Mouse (Mus musculus): ENCODE measurements around the gene Gm10718. TPM values are rescaled to one million over a fixed set of nuclear protein-coding genes. Genes with fewer than 3 reads are reported as not detected.
"Not testable (repeated sequence)": the region's sequence is repeated elsewhere in the genome, so short reads cannot be mapped to it uniquely, and the experiment has no call there.

Gm10718 gene
- polyA plus RNA-seq (2016; fragmentation: Nextera tagmentation; extraction: Ambion mirVana) = 1.2 TPM in 1 of 2 replicates, not detected in the other

DNA sequence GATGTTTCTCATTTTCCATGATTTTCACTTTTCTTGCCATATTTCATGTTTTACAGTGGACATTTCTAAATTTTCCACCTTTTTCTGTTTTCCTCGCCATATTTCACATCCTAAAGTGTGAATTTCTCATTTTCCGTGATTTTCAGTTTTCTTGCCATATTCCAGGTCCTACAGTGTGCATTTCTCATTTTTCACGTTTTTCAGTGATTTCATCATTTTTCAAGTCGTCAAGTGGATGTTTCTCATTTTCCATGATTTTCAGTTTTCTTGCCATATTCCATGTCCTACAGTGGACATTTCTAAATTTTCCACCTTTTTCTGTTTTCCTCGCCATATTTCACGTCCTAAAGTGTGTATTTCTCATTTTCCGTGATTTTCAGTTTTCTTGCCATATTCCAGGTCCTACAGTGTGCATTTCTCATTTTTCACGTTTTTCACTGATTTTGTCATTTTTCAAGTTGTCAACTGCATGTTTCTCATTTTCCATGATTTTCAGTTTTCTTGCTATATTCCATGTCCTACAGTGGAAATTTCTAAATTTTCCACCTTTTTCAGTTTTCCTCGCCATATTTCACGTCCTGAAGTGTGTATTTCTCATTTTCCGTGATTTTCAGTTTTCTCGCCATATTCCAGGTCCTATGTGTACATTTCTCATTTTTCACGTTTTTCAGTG is at the start of gene Gm10718:
Gm10718 (plus strand) TSS at position 236 of the 673 bp plus-strand sequence.
- H3K27ac ChIP-seq; H3K4me2 ChIP-seq; H3K4me1 ChIP-seq; H3K36me3 ChIP-seq (replicated peaks); H3K9me3 ChIP-seq; H3K4me3 ChIP-seq (replicated peaks); H3K9ac ChIP-seq; ATAC-seq (ENCODE audit: low FRiP score); H3K27me3 ChIP-seq: not testable (repeated sequence)
- 74% methylated on average over 12 of the region's 13 CpGs for WGBS

DNA sequence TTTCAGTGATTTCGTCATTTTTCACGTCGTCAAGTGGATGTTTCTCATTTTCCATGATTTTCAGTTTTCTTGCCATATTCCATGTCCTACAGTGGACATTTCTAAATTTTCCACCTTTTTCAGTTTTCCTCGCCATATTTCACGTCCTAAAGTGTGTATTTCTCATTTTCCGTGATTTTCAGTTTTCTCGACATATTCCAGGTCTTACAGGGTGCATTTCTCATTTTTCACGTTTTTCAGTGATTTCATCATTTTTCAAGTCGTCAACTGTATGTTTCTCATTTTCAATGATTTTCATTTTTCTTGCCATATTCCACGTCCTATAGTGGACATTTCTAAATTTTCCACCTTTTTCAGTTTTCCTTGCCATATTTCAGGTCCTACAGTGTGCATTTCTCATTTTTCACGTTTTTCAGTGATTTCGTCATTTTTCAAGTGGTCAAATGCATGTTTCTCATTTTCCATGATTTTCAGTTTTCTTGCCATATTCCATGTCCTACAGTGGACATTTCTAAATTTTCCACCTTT is 22.8 kb upstream of the Gm10718 start, which contains the start of gene Gm10722:
Gm10722 (plus strand) TSS at position 478 of the 528 bp plus-strand sequence.
- H3K27me3 ChIP-seq; H3K27ac ChIP-seq; ATAC-seq (ENCODE audit: low FRiP score); H3K4me2 ChIP-seq; H3K4me1 ChIP-seq; H3K9ac ChIP-seq; H3K36me3 ChIP-seq (replicated peaks); H3K4me3 ChIP-seq (replicated peaks); H3K9me3 ChIP-seq: not testable (repeated sequence)
- 74% methylated on average over 12 of the region's 12 CpGs for WGBS

DNA sequence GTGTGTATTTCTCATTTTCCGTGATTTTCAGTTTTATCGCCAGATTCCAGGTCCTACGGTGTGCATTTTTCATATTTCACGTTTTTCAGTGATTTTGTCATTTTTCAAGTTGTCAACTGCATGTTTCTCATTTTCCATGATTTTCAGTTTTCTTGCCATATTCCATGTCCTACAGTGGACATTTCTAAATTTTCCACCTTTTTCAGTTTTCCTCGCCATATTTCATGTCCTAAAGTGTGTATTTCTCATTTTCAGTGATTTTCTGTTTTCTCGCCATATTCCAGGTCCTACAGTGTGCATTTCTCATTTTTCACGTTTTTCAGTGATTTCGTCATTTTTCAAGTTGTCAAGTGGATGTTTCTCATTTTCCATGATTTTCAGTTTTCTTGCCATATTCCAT is 22.3 kb upstream of the Gm10718 start:
- WGBS = 65% methylated on average over 8 of the region's 8 CpGs
- not testable (repeated sequence) for ATAC-seq (ENCODE audit: low FRiP score); H3K4me3 ChIP-seq (replicated peaks); H3K4me2 ChIP-seq; H3K9me3 ChIP-seq; H3K9ac ChIP-seq; H3K27me3 ChIP-seq; H3K36me3 ChIP-seq (replicated peaks); H3K27ac ChIP-seq; H3K4me1 ChIP-seq

DNA sequence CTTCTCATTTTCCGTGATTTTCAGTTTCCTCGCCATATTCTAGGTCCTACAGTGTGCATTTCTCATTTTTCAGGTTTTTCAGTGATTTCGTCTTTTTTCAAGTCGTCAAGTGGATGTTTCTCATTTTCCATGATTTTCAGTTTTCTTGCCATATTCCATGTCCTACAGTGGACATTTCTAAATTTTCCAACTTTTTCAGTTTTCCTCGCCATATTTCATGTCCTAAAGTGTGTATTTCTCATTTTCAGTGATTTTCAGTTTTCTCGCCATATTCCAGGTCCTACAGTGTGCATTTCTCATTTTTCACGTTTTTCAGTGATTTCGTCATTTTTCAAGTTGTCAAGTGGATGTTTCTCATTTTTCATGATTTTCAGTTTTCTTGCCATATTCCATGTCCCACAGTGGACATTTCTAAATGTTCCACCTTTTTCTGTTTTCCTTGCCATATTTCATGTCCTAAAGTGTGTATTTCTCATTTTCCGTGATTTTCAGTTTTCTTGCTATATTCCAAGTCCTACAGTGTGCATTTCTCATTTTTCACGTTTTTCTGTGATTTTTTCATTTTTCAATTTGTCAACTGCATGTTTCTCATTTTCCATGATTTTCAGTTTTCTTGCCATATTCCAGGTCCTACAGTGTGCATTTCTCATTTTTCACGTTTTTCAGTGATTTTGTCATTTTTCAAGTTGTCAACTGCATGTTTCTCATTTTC is 21.2 kb upstream of the Gm10718 start:
- not testable (repeated sequence) for H3K27ac ChIP-seq; H3K9ac ChIP-seq; H3K27me3 ChIP-seq; H3K4me3 ChIP-seq (replicated peaks); H3K36me3 ChIP-seq (replicated peaks); H3K4me1 ChIP-seq; H3K4me2 ChIP-seq; H3K9me3 ChIP-seq
- peak; percentile 90 for ATAC-seq (ENCODE audit: low FRiP score)
- WGBS = 69% methylated on average over 9 of the region's 11 CpGs

DNA sequence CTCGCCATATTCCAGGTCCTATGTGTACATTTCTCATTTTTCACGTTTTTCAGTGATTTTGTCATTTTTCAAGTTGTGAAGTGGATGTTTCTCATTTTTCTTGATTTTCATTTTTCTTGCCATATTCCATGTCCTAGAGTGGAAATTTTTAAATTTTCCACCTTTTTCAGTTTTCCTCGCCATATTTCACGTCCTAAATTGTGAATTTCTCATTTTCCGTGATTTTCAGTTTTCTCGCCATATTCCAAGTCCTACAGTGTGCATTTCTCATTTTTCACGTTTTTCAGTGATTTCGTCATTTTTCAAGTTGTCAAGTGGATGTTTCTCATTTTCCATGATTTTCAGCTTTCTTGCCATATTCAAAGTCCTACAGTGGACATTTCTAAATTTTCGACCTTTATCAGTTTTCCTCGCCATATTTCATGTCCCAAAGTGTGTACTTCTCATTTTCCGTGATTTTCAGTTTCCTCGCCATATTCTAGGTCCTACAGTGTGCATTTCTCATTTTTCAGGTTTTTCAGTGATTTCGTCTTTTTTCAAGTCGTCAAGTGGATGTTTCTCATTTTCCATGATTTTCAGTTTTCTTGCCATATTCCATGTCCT is 20.5 kb upstream of the Gm10718 start, which contains the start of gene Gm11168:
Gm11168 (plus strand) TSS at position 553 of the 603 bp plus-strand sequence.
- not testable (repeated sequence) for H3K4me1 ChIP-seq; H3K36me3 ChIP-seq (replicated peaks); H3K9me3 ChIP-seq; H3K27ac ChIP-seq; H3K4me2 ChIP-seq; H3K27me3 ChIP-seq; H3K9ac ChIP-seq; H3K4me3 ChIP-seq (replicated peaks); ATAC-seq (ENCODE audit: low FRiP score)
- 77% methylated on average over 6 of the region's 14 CpGs for WGBS

DNA sequence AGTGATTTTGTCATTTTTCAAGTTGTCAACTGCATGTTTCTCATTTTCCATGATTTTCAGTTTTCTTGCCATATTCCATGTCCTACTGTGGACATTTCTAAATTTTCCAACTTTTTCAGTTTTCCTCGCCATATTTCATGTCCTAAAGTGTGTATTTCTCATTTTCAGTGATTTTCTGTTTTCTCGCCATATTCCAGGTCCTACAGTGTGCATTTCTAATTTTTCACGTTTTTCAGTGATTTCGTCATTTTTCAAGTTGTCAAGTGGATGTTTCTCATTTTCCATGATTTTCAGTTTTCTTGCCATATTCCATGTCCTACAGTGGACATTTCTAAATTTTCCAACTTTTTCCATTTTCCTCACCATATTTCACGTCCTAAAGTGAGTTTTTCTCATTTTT is 17.2 kb upstream of the Gm10718 start:
- not testable (repeated sequence) for H3K4me3 ChIP-seq (replicated peaks); H3K4me1 ChIP-seq; H3K4me2 ChIP-seq; H3K27me3 ChIP-seq; H3K9ac ChIP-seq; H3K36me3 ChIP-seq (replicated peaks); H3K27ac ChIP-seq; ATAC-seq (ENCODE audit: low FRiP score); H3K9me3 ChIP-seq
- 83% methylated on average over 1 of the region's 5 CpGs for WGBS

DNA sequence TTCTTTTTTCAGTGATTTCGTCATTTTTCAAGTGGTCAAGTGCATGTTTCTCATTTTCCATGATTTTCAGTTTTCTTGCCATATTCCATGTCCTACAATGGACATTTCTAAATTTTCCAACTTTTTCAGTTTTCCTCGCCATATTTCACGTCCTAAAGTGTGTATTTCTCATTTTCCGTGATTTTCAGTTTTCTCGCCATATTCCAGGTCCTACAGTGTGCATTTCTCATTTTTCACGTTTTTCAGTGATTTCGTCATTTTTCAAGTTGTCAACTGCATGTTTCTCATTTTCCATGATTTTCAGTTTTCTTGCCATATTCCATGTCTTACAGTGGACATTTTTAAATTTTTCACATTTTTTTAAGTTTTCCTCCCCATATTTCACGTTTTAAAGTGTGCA is 16.7 kb upstream of the Gm10718 start:
- H3K27ac ChIP-seq; H3K36me3 ChIP-seq (replicated peaks); H3K4me1 ChIP-seq; H3K4me3 ChIP-seq (replicated peaks); H3K4me2 ChIP-seq; H3K9me3 ChIP-seq; H3K9ac ChIP-seq; H3K27me3 ChIP-seq: not testable (repeated sequence)
- ATAC-seq (ENCODE audit: low FRiP score) = peak; percentile 71
- WGBS = 73% methylated on average over 8 of the region's 8 CpGs

DNA sequence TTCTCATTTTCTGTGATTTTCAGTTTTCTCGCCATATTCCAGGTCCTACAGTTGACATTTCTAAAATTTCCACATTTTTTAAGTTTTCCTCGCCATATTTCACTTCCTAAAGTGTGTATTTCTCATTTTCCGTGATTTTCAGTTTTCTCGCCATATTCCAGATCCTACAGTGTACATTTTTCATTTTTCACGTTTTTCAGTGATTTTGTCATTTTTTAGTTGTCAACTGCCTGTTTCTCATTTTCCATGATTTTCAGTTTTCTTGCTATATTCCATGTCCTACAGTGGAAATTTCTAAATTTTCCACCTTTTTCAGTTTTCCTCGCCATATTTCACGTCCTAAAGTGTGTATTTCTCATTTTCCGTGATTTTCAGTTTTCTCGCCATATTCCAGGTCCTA is 16.1 kb upstream of the Gm10718 start:
- H3K36me3 ChIP-seq (replicated peaks); H3K4me3 ChIP-seq (replicated peaks); ATAC-seq (ENCODE audit: low FRiP score); H3K27ac ChIP-seq; H3K4me2 ChIP-seq; H3K4me1 ChIP-seq; H3K9me3 ChIP-seq; H3K9ac ChIP-seq; H3K27me3 ChIP-seq: not testable (repeated sequence)
- WGBS = 77% methylated on average over 8 of the region's 9 CpGs

DNA sequence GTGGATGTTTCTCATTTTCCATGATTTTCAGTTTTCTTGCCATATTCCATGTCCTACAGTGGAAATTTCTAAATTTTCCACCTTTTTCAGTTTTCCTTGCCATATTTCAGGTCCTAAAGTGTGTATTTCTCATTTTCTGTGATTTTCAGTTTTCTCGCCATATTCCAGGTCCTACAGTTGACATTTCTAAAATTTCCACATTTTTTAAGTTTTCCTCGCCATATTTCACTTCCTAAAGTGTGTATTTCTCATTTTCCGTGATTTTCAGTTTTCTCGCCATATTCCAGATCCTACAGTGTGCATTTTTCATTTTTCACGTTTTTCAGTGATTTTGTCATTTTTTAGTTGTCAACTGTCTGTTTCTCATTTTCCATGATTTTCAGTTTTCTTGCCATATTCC is 14.0 kb upstream of the Gm10718 start:
- H3K27me3 ChIP-seq; H3K4me2 ChIP-seq; H3K36me3 ChIP-seq (replicated peaks); H3K27ac ChIP-seq; H3K9ac ChIP-seq; H3K4me3 ChIP-seq (replicated peaks); H3K9me3 ChIP-seq; H3K4me1 ChIP-seq: not testable (repeated sequence)
- ATAC-seq (ENCODE audit: low FRiP score) = peak; percentile 45; the same call in 1 of the 2 replicates
- WGBS = no CpG with 5 or more reads among the region's 5 CpGs

DNA sequence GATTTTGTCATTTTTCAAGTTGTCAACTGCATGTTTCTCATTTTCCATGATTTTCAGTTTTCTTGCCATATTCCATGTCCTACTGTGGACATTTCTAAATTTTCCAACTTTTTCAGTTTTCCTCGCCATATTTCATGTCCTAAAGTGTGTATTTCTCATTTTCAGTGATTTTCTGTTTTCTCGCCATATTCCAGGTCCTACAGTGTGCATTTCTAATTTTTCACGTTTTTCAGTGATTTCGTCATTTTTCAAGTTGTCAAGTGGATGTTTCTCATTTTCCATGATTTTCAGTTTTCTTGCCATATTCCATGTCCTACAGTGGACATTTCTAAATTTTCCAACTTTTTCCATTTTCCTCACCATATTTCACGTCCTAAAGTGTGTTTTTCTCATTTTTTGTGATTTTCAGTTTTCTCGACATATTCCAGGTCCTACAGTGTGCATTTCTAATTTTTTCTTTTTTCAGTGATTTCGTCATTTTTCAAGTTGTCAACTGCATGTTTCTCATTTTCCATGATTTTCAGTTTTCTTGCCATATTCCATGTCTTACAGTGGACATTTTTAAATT is 11.2 kb upstream of the Gm10718 start:
- not testable (repeated sequence) for H3K36me3 ChIP-seq (replicated peaks); H3K27ac ChIP-seq; H3K4me2 ChIP-seq; H3K9ac ChIP-seq; H3K4me3 ChIP-seq (replicated peaks); ATAC-seq (ENCODE audit: low FRiP score); H3K27me3 ChIP-seq; H3K9me3 ChIP-seq; H3K4me1 ChIP-seq
- WGBS = 89% methylated on average over 3 of the region's 7 CpGs

DNA sequence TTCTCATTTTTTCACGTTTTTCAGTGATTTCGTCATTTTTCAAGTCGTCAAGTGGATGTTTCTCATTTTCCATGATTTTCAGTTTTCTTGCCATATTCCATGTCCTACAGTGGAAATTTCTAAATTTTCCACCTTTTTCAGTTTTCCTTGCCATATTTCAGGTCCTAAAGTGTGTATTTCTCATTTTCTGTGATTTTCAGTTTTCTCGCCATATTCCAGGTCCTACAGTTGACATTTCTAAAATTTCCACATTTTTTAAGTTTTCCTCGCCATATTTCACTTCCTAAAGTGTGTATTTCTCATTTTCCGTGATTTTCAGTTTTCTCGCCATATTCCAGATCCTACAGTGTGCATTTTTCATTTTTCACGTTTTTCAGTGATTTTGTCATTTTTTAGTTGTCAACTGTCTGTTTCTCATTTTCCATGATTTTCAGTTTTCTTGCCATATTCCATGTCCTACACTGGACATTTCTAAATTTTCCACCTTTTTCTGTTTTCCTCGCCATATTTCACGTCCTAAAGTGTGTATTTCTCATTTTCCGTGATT is 10.5 kb upstream of the Gm10718 start, which contains the start of gene Gm10721:
Gm10721 (plus strand) TSS at position 408 of the 547 bp plus-strand sequence.
- H3K4me1 ChIP-seq = not testable (repeated sequence)
- WGBS = no CpG with 5 or more reads among the region's 11 CpGs

DNA sequence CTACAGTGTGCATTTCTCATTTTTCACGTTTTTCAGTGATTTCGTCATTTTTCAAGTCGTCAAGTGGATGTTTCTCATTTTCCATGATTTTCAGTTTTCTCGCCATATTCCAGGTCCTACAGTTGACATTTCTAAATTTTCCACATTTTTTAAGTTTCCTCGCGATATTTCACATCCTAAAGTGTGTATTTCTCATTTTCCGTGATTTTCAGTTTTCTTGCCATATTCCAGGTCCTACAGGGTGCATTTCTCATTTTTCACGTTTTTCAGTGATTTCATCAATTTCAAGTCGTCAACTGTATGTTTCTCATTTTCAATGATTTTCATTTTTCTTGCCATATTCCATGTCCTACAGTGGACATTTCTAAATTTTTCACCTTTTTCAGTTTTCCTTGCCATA is 8.0 kb upstream of the Gm10718 start, which contains the start of gene Gm10720:
Gm10720 (plus strand) TSS at position 301 of the 400 bp plus-strand sequence.
- not testable (repeated sequence) for H3K9me3 ChIP-seq; H3K4me3 ChIP-seq (replicated peaks); H3K9ac ChIP-seq; H3K36me3 ChIP-seq (replicated peaks); H3K4me2 ChIP-seq; H3K27ac ChIP-seq; H3K27me3 ChIP-seq; ATAC-seq (ENCODE audit: low FRiP score); H3K4me1 ChIP-seq
- WGBS = 71% methylated on average over 5 of the region's 9 CpGs

More for the DNA sequence above, 10.5 kb upstream of the Gm10718 start, which contains the start of gene Gm10721:
- not testable (repeated sequence) for H3K27me3 ChIP-seq; H3K9me3 ChIP-seq; H3K4me2 ChIP-seq; H3K4me3 ChIP-seq (replicated peaks); H3K9ac ChIP-seq; H3K27ac ChIP-seq; H3K36me3 ChIP-seq (replicated peaks)
- ATAC-seq (ENCODE audit: low FRiP score) = peak; percentile 59

Measured in forebrain, embryonic 12.5 days (tissue).